Comparison of ENCODE assay signal across 22 mouse cellular contexts in genomic region chr6:134142700-134143099, GRCm38 (mm10).
DNase-seq lines count a peak whose midpoint lies in the region; ATAC-seq and TF ChIP-seq lines count a peak whose summit lies in the region.
"Had no signal": no experiment of that assay in that cellular context is flagged by ENCODE, and none has a peak within 500 bp of the region (broad histone marks: within the 10 kb centered on the region; RNA-seq: fewer than 3 reads in every experiment).

No protein-coding gene starts in this region.

- H3K36me3 ChIP-seq in heart, embryonic 15.5 days: no peaks in the 10 kb centered on the region
- H3K36me3 ChIP-seq: embryonic facial prominence, embryonic 12.5 days; hindbrain, embryonic 12.5 days; lung, embryonic 15.5 days; neural tube, embryonic 15.5 days had no signal

- no peaks in the 10 kb centered on the region for H3K9me3 ChIP-seq in heart, embryonic 15.5 days (replicated peaks)
- H3K9me3 ChIP-seq: embryonic facial prominence, embryonic 12.5 days; forebrain, embryonic 13.5 days; hindbrain, embryonic 12.5 days; limb, embryonic 12.5 days; liver, embryonic 12.5 days; lung, embryonic 15.5 days; neural tube, embryonic 15.5 days had no signal

- H3K4me1 ChIP-seq in heart, embryonic 15.5 days (replicated peaks): peaks cover 65% of the 10 kb centered on the region

- H3K27ac ChIP-seq in gastrocnemius, adult 2 months: peak overlapping the region; percentile 0; the same call in 1 of the 2 replicates
- peak overlapping the region; percentile 90 for H3K27ac ChIP-seq in heart, embryonic 15.5 days
- no peak overlapping the region for H3K27ac ChIP-seq in layer of hippocampus, adult 2 months
- H3K27ac ChIP-seq: embryonic facial prominence, embryonic 12.5 days; forebrain, embryonic 13.5 days; hindbrain, embryonic 12.5 days; neural tube, embryonic 15.5 days had no signal

- TF ChIP-seq CTCF in gastrocnemius, adult 2 months (IDR thresholded peaks at IDR 0.05): no peak
- TF ChIP-seq CTCF in layer of hippocampus, adult 2 months (conservative IDR thresholded peaks at IDR 0.05): no peak

- whole genome bisulfite sequencing in heart, embryonic 15.5 days: 58% methylated on average over 11 of the region's 11 CpGs

- ATAC-seq in heart, embryonic 15.5 days (replicated peaks; ENCODE audit: insufficient number of reproducible peaks, insufficient read depth, low FRiP score, low read depth): no peak
- ATAC-seq: forebrain, embryonic 13.5 days; liver, embryonic 12.5 days; midbrain, embryonic 16.5 days had no signal

- DNase-seq in gastrocnemius, adult 2 months: no peak
- DNase-seq in gastrocnemius, postnatal 4 days (ENCODE audit: low spot score in 2 of 2): no peak
- no peak for DNase-seq in heart, postnatal 25 days (ENCODE audit: low spot score)
- DNase-seq in kidney, postnatal 4 days: peak; percentile 43 to 60
- DNase-seq in kidney, adult 8-10 months: no peak
- no peak for DNase-seq in layer of hippocampus, adult 2 months (ENCODE audit: low spot score in 2 of 2)
- no peak for DNase-seq in adipocyte (ENCODE audit: low spot score)
- DNase-seq: adrenal gland, postnatal 10 days; cerebellum, adult 9-10 months; gastrocnemius, postnatal 25 days; lung, postnatal 4 days; spleen, adult 18-20 months had no signal

- H3K27me3 ChIP-seq in heart, embryonic 15.5 days: no peaks in the 10 kb centered on the region
- H3K27me3 ChIP-seq: embryonic facial prominence, embryonic 12.5 days; forebrain, embryonic 13.5 days; hindbrain, embryonic 12.5 days; limb, embryonic 12.5 days; liver, embryonic 12.5 days; lung, embryonic 15.5 days; neural tube, embryonic 15.5 days had no signal

- H3K4me3 ChIP-seq in gastrocnemius, adult 2 months: no peak overlapping the region
- H3K4me3 ChIP-seq in heart, embryonic 15.5 days: no peak overlapping the region
- no peak overlapping the region for H3K4me3 ChIP-seq in layer of hippocampus, adult 2 months
- H3K4me3 ChIP-seq: embryonic facial prominence, embryonic 12.5 days; erythroblast, embryonic 14.5 days; forebrain, embryonic 13.5 days; hindbrain, embryonic 12.5 days; limb, embryonic 12.5 days; liver, embryonic 12.5 days; lung, embryonic 15.5 days; neural tube, embryonic 15.5 days had no signal

- H3K9ac ChIP-seq in heart, embryonic 15.5 days: no peak overlapping the region
- H3K9ac ChIP-seq: embryonic facial prominence, embryonic 12.5 days; forebrain, embryonic 13.5 days; hindbrain, embryonic 12.5 days; limb, embryonic 12.5 days; liver, embryonic 12.5 days; lung, embryonic 15.5 days; neural tube, embryonic 15.5 days had no signal

- no peak overlapping the region for H3K4me2 ChIP-seq in heart, embryonic 15.5 days
- H3K4me2 ChIP-seq: embryonic facial prominence, embryonic 12.5 days; forebrain, embryonic 13.5 days; hindbrain, embryonic 12.5 days; limb, embryonic 12.5 days; liver, embryonic 12.5 days; lung, embryonic 15.5 days; neural tube, embryonic 15.5 days had no signal

- intact Hi-C loops in gastrocnemius, adult 2 months (cut with DNase I): no loop called here
- intact Hi-C loops in heart, postnatal 25 days (cut with DNase I): loop anchor here (5.0 kb wide), 1 partner anchor 105 kb away; the partner anchor contains the start of gene Etv6

Comparison
In these comparisons a context has a peak if more than half of its experiments do, and no peak if none do; other contexts are left out.
1. DNase-seq: peak in kidney, postnatal 4 days (2 of 2); none in gastrocnemius, adult 2 months (single experiment), gastrocnemius, postnatal 4 days (0 of 2), heart, postnatal 25 days (single experiment), kidney, adult 8-10 months (0 of 2), layer of hippocampus, adult 2 months (0 of 2) and adipocyte (single experiment).